Mouse (Mus musculus) ES-E14 (cell line): ENCODE results near the gene Ephx4. TPM values are rescaled to one million over a fixed set of nuclear protein-coding genes. Genes with fewer than 3 reads are reported as not detected.

Experiments
- DNase-seq: peaks from one replicate; pipeline ENCODE4 v3.0.0-alpha.2; 2013; ENCODE audit warnings: low read depth, low spot score
- H3K27ac ChIP-seq: 2 replicates; pipeline ENCODE4 v1.5.1; 2012; ENCODE audit warnings: low read depth, mild to moderate bottlenecking, low read length, moderate library complexity, mixed read lengths; ENCODE audit not compliant: poor library complexity, insufficient read depth, severe bottlenecking
- H3K36me3 ChIP-seq: 2 replicates; pipeline ENCODE4 v1.6.1; 2012; ENCODE audit warnings: mild to moderate bottlenecking, low read length, moderate library complexity, mixed read lengths; ENCODE audit not compliant: control insufficient read depth, poor library complexity, insufficient read depth, severe bottlenecking
- H3K4me1 ChIP-seq, 2 experiments: fragments of 150-350 bp in 1 of 2; sonication (generic) in 1 of 2; 2 replicates each; pipeline ENCODE4 v1.6.1; 2012; ENCODE audit warnings: low read length in 2 of 2, mild to moderate bottlenecking in 1 of 2, mixed read lengths in 1 of 2; ENCODE audit not compliant: control insufficient read depth in 2 of 2, insufficient read depth in 2 of 2, poor library complexity in 1 of 2
- H3K4me3 ChIP-seq, 2 experiments: fragments of 150-350 bp in 1 of 2; sonication (generic) in 1 of 2; 2 replicates each; pipeline ENCODE4 v1.5.1; 2012; ENCODE audit warnings: low read length in 2 of 2, low read depth in 1 of 2, mild to moderate bottlenecking in 1 of 2, mixed read lengths in 1 of 2; ENCODE audit not compliant: insufficient read depth in 1 of 2, poor library complexity in 1 of 2, severe bottlenecking in 1 of 2
- H3K9ac ChIP-seq: 2 replicates; pipeline ENCODE4 v1.6.1; 2012; ENCODE audit warnings: low read depth, mild to moderate bottlenecking, low read length, mixed read lengths; ENCODE audit not compliant: poor library complexity, insufficient read depth, severe bottlenecking
- H3K9me3 ChIP-seq: fragments of 150-350 bp; sonication (generic); 2 replicates; pipeline ENCODE4 v1.6.1; 2012; ENCODE audit warnings: low read depth, mild to moderate bottlenecking, low read length; ENCODE audit not compliant: control insufficient read depth, insufficient read depth
- CHD2 ChIP-seq: IDR thresholded peaks from 2 replicates; pipeline ENCODE4 v1.6.1; 2014; ENCODE audit warnings: mild to moderate bottlenecking, low read depth, low read length, inconsistent platforms
- HCFC1 ChIP-seq: IDR thresholded peaks from 2 replicates; pipeline ENCODE4 v1.6.1; 2012; ENCODE audit warnings: low read length, inconsistent platforms, borderline replicate concordance; ENCODE audit not compliant: insufficient read depth
- MAFK ChIP-seq: IDR thresholded peaks from 2 replicates; pipeline ENCODE4 v1.6.1; 2014; ENCODE audit warnings: mild to moderate bottlenecking, low read depth, low read length, inconsistent platforms; ENCODE audit not compliant: insufficient read depth
- ZC3H11A ChIP-seq: IDR thresholded peaks from 2 replicates; pipeline ENCODE4 v1.6.1; 2012; ENCODE audit warnings: low read depth, mild to moderate bottlenecking, inconsistent platforms, low read length, borderline replicate concordance
- ZNF384 ChIP-seq: IDR thresholded peaks from 2 replicates; pipeline ENCODE4 v1.6.1; 2012; ENCODE audit warnings: low read depth, low read length, inconsistent platforms
- in situ Hi-C, 2 experiments: fragments of 600-800 bp; cut with MboI; formaldehyde crosslinking; loops; one replicate each; pipeline ENCODE4 v1.15.1; 2025; ENCODE audit warnings: low sequenced_read_pairs in 2 of 2, inconsistent platforms in 1 of 2; ENCODE audit not compliant: unreplicated experiment in 2 of 2
- total RNA-seq: library from RNA; depleted of rRNA; stranded (reverse); fragments of 300-350 nt; gene quantifications from 2 replicates; pipeline ENCODE4 v1.2.3, GENCODE M21; 2012; rRNA removed

The Ephx4 gene
- 0.26 and 1.1 TPM in 2 replicates for total RNA-seq

DNA sequence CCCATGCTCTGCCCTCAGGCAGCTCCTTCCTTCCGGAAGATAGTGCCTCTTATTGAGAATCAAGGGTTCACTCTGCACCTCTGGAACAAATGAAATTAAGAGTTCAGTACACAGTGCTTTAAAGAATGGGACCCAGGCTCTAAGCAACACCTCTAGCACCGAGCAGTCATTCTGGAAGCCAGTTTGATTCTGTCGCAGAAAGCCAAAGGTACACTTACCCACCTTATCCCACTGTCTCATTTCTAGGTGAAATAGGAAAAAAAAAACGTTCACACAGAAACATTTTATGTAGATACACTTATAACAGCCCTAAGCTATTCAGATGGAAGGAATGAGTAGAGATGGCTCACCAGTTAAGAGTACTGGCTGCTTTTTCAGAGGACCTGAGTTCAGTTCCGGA, at the start of gene Ephx4:
TSS of gene Ephx4 (plus strand) at position 301 of the 400 bp plus-strand sequence.
- H3K27ac ChIP-seq, result no peak within 1 kb of the TSS

DNA sequence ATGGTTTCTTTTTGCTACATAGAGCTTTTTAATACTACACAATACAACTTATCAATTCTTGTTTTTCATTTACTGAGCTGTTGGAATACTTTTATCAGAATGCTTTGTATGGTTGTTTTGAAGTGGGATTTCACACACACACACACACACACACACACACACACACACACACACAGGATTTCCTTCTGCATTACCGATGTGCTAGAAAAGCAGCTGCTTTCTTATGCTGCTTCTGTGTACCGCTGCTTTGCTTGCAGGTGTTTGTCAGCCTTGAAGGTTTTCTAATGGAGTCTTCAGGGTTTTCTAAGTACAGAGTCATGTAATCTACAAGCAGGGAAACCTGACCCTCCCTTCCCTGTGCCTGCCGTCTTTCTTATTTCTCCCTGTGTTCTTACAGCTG, 48.6 kb upstream of the Ephx4 start:
- H3K9me3 ChIP-seq, result no peaks in the 10 kb centered on the region
- H3K4me3 ChIP-seq, result no peak overlapping the region
- H3K9ac ChIP-seq, result no peak overlapping the region
- no peaks in the 10 kb centered on the region for H3K36me3 ChIP-seq
- no peak overlapping the region for H3K27ac ChIP-seq
- in situ Hi-C loops, result no loop called here
- TF ChIP-seq ZNF384 (no peak), ZC3H11A (no peak), CHD2 (no peak), HCFC1 (no peak), MAFK (no peak)
- H3K4me1 ChIP-seq, result no peaks in the 10 kb centered on the region
- DNase-seq, result no peak

More for the DNA sequence above, at the start of gene Ephx4:
- H3K4me3 ChIP-seq, result peak within 1 kb of the TSS; percentile 68 to 78
- peak within 1 kb of the TSS; percentile 74 for H3K9ac ChIP-seq
- H3K9me3 ChIP-seq, result no peaks in the 10 kb centered on the region
- no peaks in the 10 kb centered on the region for H3K36me3 ChIP-seq
- TF ChIP-seq ZNF384 (no peak), MAFK (no peak), ZC3H11A (no peak), HCFC1 (no peak), CHD2 (no peak)
- DNase-seq, result no peak
- in situ Hi-C loops, result no loop called here
- H3K4me1 ChIP-seq, result peaks cover 0 to 2% of the 10 kb centered on the region in 2 experiments; a peak in 1 of 4 replicates

DNA sequence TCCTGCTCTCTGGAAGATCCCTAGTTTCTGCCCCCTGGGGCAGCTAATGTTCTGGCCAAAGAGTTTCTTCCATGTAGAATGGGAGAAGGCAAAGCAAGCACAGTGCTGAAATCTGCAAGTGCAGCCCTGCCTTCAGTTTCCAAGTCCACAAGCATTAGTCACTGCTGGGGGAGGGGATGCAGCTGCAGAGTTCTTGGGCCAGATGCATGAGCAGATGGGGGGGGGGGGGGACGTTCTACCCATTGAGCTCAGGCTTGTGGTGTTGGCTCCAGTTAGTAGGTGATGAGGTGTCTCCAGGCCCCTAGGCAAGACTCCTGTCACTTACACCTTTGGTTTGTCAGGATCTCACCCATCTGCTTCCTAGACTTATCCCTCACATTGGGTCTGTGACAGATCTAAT, 46.7 kb upstream of the Ephx4 start:
- no peaks in the 10 kb centered on the region for H3K4me1 ChIP-seq
- H3K9me3 ChIP-seq, result no peaks in the 10 kb centered on the region
- no peak overlapping the region for H3K4me3 ChIP-seq
- H3K36me3 ChIP-seq, result no peaks in the 10 kb centered on the region
- no peak overlapping the region for H3K27ac ChIP-seq
- in situ Hi-C loops, result no loop called here
- no peak for DNase-seq
- no peak overlapping the region for H3K9ac ChIP-seq
- no peak for TF ChIP-seq ZC3H11A
- TF ChIP-seq CHD2, result no peak

DNA sequence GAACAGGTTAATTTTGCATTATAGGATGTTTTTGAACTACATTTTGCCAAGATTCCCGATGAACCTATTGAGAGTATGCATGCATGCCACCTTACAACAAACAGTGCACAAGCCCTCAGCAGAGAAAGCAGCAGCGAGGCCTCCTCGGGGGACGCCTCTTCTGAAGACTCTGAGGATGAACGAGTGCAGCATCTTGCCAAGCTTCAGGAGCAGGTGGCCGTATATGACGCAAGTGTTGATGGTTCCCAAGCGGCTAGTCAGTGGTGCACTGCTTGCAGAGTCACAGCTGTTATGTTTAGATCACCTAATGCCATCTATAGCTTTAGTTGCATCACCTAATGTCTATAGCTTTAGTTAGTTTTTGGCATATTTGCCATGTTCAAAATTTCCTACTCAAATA, 44.8 kb upstream of the Ephx4 start:
- no peak for TF ChIP-seq ZC3H11A
- TF ChIP-seq ZNF384, result no peak
- no peak for TF ChIP-seq MAFK
- TF ChIP-seq CHD2, result no peak
- TF ChIP-seq HCFC1, result no peak
- in situ Hi-C loops, result no loop called here
- H3K4me1 ChIP-seq, result no peaks in the 10 kb centered on the region
- H3K4me3 ChIP-seq, result no peak overlapping the region
- H3K36me3 ChIP-seq, result no peaks in the 10 kb centered on the region
- H3K9me3 ChIP-seq, result no peaks in the 10 kb centered on the region
- H3K27ac ChIP-seq, result no peak overlapping the region
- H3K9ac ChIP-seq, result no peak overlapping the region
- no peak for DNase-seq

DNA sequence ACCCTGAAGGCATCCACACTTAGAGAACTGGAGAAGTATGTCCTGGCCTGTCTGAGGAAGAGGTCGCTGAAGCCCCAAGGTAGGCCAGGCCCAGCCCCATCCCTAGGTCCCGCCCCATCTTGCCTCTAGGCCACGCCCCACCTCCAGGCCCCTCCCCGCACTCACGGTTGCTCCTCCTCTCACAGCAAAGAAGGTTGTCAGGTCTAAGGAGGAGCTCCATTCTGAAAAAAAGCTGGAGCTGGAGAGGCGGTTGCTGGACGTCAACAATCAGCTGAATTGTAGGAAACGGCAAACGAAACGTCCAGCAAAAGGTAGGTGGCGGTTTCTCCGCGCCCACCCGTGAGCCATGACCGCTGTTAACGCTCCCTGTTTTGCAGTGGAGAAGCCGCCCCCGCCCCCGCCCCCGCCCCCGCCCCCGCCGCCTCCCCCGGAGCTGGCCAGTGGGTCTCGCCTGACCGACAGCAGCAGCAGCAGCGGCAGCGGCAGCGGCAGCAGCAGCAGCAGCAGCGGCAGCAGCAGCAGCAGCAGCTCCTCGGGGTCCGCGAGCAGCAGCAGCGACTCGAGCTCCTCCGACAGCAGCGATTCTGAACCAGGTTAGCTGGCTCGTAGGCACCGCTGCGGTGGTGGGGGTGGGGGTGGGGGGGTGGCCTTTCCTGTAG, 43.0 kb upstream of the Ephx4 start:
- Histone ChIP-seq H3K4me1 (no peaks in the 10 kb centered on the region), H3K4me3 (peak overlapping the region; percentile 77), H3K27ac (no peak overlapping the region), H3K36me3 (no peaks in the 10 kb centered on the region), H3K9me3 (no peaks in the 10 kb centered on the region), H3K9ac (no peak overlapping the region)
- TF ChIP-seq ZNF384 (peak; percentile 74), HCFC1 (no peak), CHD2 (no peak), ZC3H11A (no peak), MAFK (no peak)
- DNase-seq, result peak; percentile 88
- in situ Hi-C loops, result no loop called here
